Mouse (Mus musculus): ENCODE measurements at regions not wholly inside any gene's neighbourhood (a gene's known extent, or its start where the extent isn't known, plus 50 kb on each side); places are given as distances from the start of the nearest gene placed in this dataset.
"Not testable (repeated sequence)": the region's sequence is repeated elsewhere in the genome, so short reads cannot be mapped to it uniquely, and the experiment has no call there.

- H3K27me3 ChIP-seq (ENCODE audit: control insufficient read depth, insufficient read depth, low read length), result no peaks in the 10 kb centered on the region
- ATAC-seq (ENCODE audit: insufficient read depth, low FRiP score, low TSS enrichment) (no peak), DNase-seq (ENCODE audit: low spot score) (no peak)
- no peak overlapping the region for H3K4me2 ChIP-seq (ENCODE audit: low read depth)
- H3K9me3 ChIP-seq (ENCODE audit: control insufficient read depth, low read length), result no peaks in the 10 kb centered on the region
- H3K4me3 ChIP-seq (ENCODE audit: low read depth, low read length), result no peak overlapping the region
- no peaks in the 10 kb centered on the region for H3K4me1 ChIP-seq (ENCODE audit: control insufficient read depth, insufficient read depth, low read length)
- no peak overlapping the region for H3K27ac ChIP-seq (ENCODE audit: low read depth, low read length)
- no peaks in the 10 kb centered on the region for H3K36me3 ChIP-seq (ENCODE audit: control insufficient read depth, insufficient read depth, low read length)
- no peak overlapping the region for H3K9ac ChIP-seq (ENCODE audit: low read length)
Observed at GRCm38 (mm10) chr13:96327707-96328106, 60.4 kb upstream of the Poc5 start.

DNA sequence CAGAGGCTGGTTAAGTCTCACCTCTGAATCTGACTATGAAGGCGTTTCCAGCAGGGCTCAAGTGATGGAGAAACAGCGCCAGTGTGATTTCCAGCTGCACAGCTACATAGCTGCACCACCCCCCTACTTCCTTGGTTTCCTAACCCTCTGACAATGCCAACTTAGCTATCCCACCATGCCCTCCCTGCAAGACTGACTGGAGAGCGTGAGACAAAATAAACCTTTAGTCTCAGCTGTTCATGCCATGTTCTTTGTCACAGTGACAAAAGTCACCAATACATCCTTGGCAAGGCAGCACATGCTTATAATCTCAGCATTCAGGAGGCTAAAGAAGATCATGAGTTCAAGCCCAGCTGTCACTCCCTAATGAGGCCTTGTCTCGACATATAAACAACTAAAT lies 63.5 kb upstream of the Poc5 start:
- H3K27ac ChIP-seq (ENCODE audit: low read depth, low read length), result no peak overlapping the region

GRCm38 (mm10) chr13:96317161-96317560 lies 70.9 kb upstream of the Poc5 start:
- WGBS, result 89% methylated on average over 1 of the region's 1 CpGs
- not testable (repeated sequence) for H3K4me3 ChIP-seq (ENCODE audit: low read depth, low read length); H3K9ac ChIP-seq (ENCODE audit: low read length); H3K9me3 ChIP-seq (ENCODE audit: control insufficient read depth, low read length); H3K36me3 ChIP-seq (ENCODE audit: control insufficient read depth, insufficient read depth, low read length); H3K27ac ChIP-seq (ENCODE audit: low read depth, low read length); ATAC-seq (ENCODE audit: insufficient read depth, low FRiP score, low TSS enrichment); H3K4me2 ChIP-seq (ENCODE audit: low read depth); H3K4me1 ChIP-seq (ENCODE audit: control insufficient read depth, insufficient read depth, low read length); H3K27me3 ChIP-seq (ENCODE audit: control insufficient read depth, insufficient read depth, low read length)
- DNase-seq (ENCODE audit: low spot score), result peak; percentile 64

More for the DNA sequence above, 63.5 kb upstream of the Poc5 start:
- no peaks in the 10 kb centered on the region for H3K36me3 ChIP-seq (ENCODE audit: control insufficient read depth, insufficient read depth, low read length)
- H3K4me3 ChIP-seq (ENCODE audit: low read depth, low read length), result no peak overlapping the region
- no peaks in the 10 kb centered on the region for H3K4me1 ChIP-seq (ENCODE audit: control insufficient read depth, insufficient read depth, low read length)
- DNase-seq (ENCODE audit: low spot score) (no peak), ATAC-seq (ENCODE audit: insufficient read depth, low FRiP score, low TSS enrichment) (no peak)
- no peak overlapping the region for H3K9ac ChIP-seq (ENCODE audit: low read length)
- H3K4me2 ChIP-seq (ENCODE audit: low read depth), result no peak overlapping the region
- H3K27me3 ChIP-seq (ENCODE audit: control insufficient read depth, insufficient read depth, low read length), result no peaks in the 10 kb centered on the region
- H3K9me3 ChIP-seq (ENCODE audit: control insufficient read depth, low read length), result no peaks in the 10 kb centered on the region
- WGBS, result 84% methylated on average over 4 of the region's 4 CpGs

GRCm38 (mm10) chr13:96313241-96313640 lies 74.9 kb upstream of the Poc5 start:
- DNase-seq (ENCODE audit: low spot score), result no peak
- no peaks in the 10 kb centered on the region for H3K4me1 ChIP-seq (ENCODE audit: control insufficient read depth, insufficient read depth, low read length)
- no peak overlapping the region for H3K27ac ChIP-seq (ENCODE audit: low read depth, low read length)
- no peak for ATAC-seq (ENCODE audit: insufficient read depth, low FRiP score, low TSS enrichment)
- H3K36me3 ChIP-seq (ENCODE audit: control insufficient read depth, insufficient read depth, low read length), result no peaks in the 10 kb centered on the region
- no peaks in the 10 kb centered on the region for H3K27me3 ChIP-seq (ENCODE audit: control insufficient read depth, insufficient read depth, low read length)
- WGBS, result 53% methylated on average over 3 of the region's 3 CpGs
- no peak overlapping the region for H3K4me2 ChIP-seq (ENCODE audit: low read depth)
- H3K9me3 ChIP-seq (ENCODE audit: control insufficient read depth, low read length), result no peaks in the 10 kb centered on the region
- no peak overlapping the region for H3K4me3 ChIP-seq (ENCODE audit: low read depth, low read length)
- H3K9ac ChIP-seq (ENCODE audit: low read length), result no peak overlapping the region

DNA sequence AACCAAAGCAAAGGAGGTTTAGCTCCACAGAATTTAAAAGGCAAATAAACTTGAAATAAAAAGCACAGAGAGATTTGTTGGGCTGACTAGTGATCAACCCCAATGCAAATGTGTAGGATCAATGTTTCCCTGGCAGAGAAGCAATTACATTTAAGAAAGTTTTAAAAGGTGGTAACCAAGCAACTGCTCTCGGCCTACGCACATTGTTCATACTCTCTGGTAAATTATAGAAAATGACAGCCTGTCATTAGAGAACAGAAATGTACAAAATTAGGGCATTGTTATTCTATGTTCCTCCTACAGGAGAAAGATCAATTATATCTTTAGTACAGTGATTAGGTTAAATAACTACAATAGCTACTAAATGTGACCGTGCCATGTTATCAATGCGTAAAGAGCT lies 85.6 kb upstream of the Poc5 start:
- H3K27ac ChIP-seq (ENCODE audit: low read depth, low read length), result no peak overlapping the region
- no peaks in the 10 kb centered on the region for H3K9me3 ChIP-seq (ENCODE audit: control insufficient read depth, low read length)
- no peak for ATAC-seq (ENCODE audit: insufficient read depth, low FRiP score, low TSS enrichment)
- no peaks in the 10 kb centered on the region for H3K4me1 ChIP-seq (ENCODE audit: control insufficient read depth, insufficient read depth, low read length)
- 94% methylated on average over 4 of the region's 4 CpGs for WGBS
- H3K36me3 ChIP-seq (ENCODE audit: control insufficient read depth, insufficient read depth, low read length), result no peaks in the 10 kb centered on the region
- no peaks in the 10 kb centered on the region for H3K27me3 ChIP-seq (ENCODE audit: control insufficient read depth, insufficient read depth, low read length)
- H3K9ac ChIP-seq (ENCODE audit: low read length), result no peak overlapping the region
- H3K4me2 ChIP-seq (ENCODE audit: low read depth), result no peak overlapping the region
- DNase-seq (ENCODE audit: low spot score), result no peak
- no peak overlapping the region for H3K4me3 ChIP-seq (ENCODE audit: low read depth, low read length)

DNA sequence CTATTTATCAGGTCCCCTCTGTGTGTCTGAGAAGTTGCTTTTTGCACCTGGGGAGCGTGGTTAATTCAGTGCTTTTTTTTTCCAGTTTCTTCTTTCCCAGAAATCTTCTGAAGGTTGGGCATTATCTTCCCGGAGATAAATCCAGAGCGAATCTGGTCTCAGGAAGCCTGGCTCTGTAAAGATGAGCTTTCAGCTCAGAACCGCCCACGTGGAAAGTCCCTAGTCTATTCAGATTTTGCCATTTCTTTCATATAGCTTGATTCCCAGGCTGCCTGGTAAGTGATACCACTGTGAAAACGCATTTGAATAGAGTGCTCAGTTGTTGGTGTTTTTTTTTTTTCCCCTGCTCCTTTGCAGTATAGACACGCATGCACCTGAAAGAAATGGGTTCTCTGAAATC lies 100.3 kb upstream of the Poc5 start:
- Histone ChIP-seq H3K4me2 (ENCODE audit: low read depth) (no peak overlapping the region), H3K4me1 (ENCODE audit: control insufficient read depth, insufficient read depth, low read length) (no peaks in the 10 kb centered on the region), H3K27me3 (ENCODE audit: control insufficient read depth, insufficient read depth, low read length) (no peaks in the 10 kb centered on the region), H3K4me3 (ENCODE audit: low read depth, low read length) (no peak overlapping the region), H3K9me3 (ENCODE audit: control insufficient read depth, low read length) (no peaks in the 10 kb centered on the region), H3K27ac (ENCODE audit: low read depth, low read length) (no peak overlapping the region), H3K36me3 (ENCODE audit: control insufficient read depth, insufficient read depth, low read length) (no peaks in the 10 kb centered on the region), H3K9ac (ENCODE audit: low read length) (no peak overlapping the region)
- DNase-seq (ENCODE audit: low spot score), result no peak
- 64% methylated on average over 7 of the region's 7 CpGs for WGBS
- no peak for ATAC-seq (ENCODE audit: insufficient read depth, low FRiP score, low TSS enrichment)

GRCm38 (mm10) chr13:96269946-96270345 lies 118.1 kb upstream of the Poc5 start:
- H3K4me2 ChIP-seq (ENCODE audit: low read depth), result no peak overlapping the region
- ATAC-seq (ENCODE audit: insufficient read depth, low FRiP score, low TSS enrichment), result no peak
- no peak overlapping the region for H3K27ac ChIP-seq (ENCODE audit: low read depth, low read length)
- H3K4me1 ChIP-seq (ENCODE audit: control insufficient read depth, insufficient read depth, low read length), result no peaks in the 10 kb centered on the region
- no peaks in the 10 kb centered on the region for H3K36me3 ChIP-seq (ENCODE audit: control insufficient read depth, insufficient read depth, low read length)
- no peak overlapping the region for H3K9ac ChIP-seq (ENCODE audit: low read length)
- H3K9me3 ChIP-seq (ENCODE audit: control insufficient read depth, low read length), result no peaks in the 10 kb centered on the region
- H3K27me3 ChIP-seq (ENCODE audit: control insufficient read depth, insufficient read depth, low read length), result no peaks in the 10 kb centered on the region
- 68% methylated on average over 9 of the region's 9 CpGs for WGBS
- H3K4me3 ChIP-seq (ENCODE audit: low read depth, low read length), result no peak overlapping the region
- DNase-seq (ENCODE audit: low spot score), result no peak

- 77% methylated on average over 2 of the region's 2 CpGs for WGBS
Observed at GRCm38 (mm10) chr13:96256001-96256400, 123.6 kb upstream of the Sv2c start.

GRCm38 (mm10) chr13:96254391-96254790 lies 122.0 kb upstream of the Sv2c start:
- Histone ChIP-seq H3K4me2 (ENCODE audit: low read depth) (no peak overlapping the region), H3K27ac (ENCODE audit: low read depth, low read length) (no peak overlapping the region), H3K4me1 (ENCODE audit: control insufficient read depth, insufficient read depth, low read length) (no peaks in the 10 kb centered on the region), H3K36me3 (ENCODE audit: control insufficient read depth, insufficient read depth, low read length) (no peaks in the 10 kb centered on the region), H3K9ac (ENCODE audit: low read length) (no peak overlapping the region), H3K9me3 (ENCODE audit: control insufficient read depth, low read length) (no peaks in the 10 kb centered on the region), H3K27me3 (ENCODE audit: control insufficient read depth, insufficient read depth, low read length) (no peaks in the 10 kb centered on the region), H3K4me3 (ENCODE audit: low read depth, low read length) (no peak overlapping the region)
- 94% methylated on average over 4 of the region's 4 CpGs for WGBS
- DNase-seq (ENCODE audit: low spot score), result no peak
- ATAC-seq (ENCODE audit: insufficient read depth, low FRiP score, low TSS enrichment), result no peak

More at GRCm38 (mm10) chr13:96256001-96256400, 123.6 kb upstream of the Sv2c start:
- no peaks in the 10 kb centered on the region for H3K9me3 ChIP-seq (ENCODE audit: control insufficient read depth, low read length)
- no peaks in the 10 kb centered on the region for H3K4me1 ChIP-seq (ENCODE audit: control insufficient read depth, insufficient read depth, low read length)
- H3K27ac ChIP-seq (ENCODE audit: low read depth, low read length), result no peak overlapping the region
- DNase-seq (ENCODE audit: low spot score) (no peak), ATAC-seq (ENCODE audit: insufficient read depth, low FRiP score, low TSS enrichment) (no peak)
- no peak overlapping the region for H3K4me3 ChIP-seq (ENCODE audit: low read depth, low read length)
- H3K27me3 ChIP-seq (ENCODE audit: control insufficient read depth, insufficient read depth, low read length), result no peaks in the 10 kb centered on the region
- H3K4me2 ChIP-seq (ENCODE audit: low read depth), result no peak overlapping the region
- no peaks in the 10 kb centered on the region for H3K36me3 ChIP-seq (ENCODE audit: control insufficient read depth, insufficient read depth, low read length)
- no peak overlapping the region for H3K9ac ChIP-seq (ENCODE audit: low read length)

All from neural tube, embryonic 11.5 days (tissue).